Mouse (Mus musculus) intestine, postnatal 0 days (tissue): ENCODE measurements around the gene Plcl1. TPM values are rescaled to one million over a fixed set of nuclear protein-coding genes. Genes with fewer than 3 reads are reported as not detected.

ENCODE experiments used
- ATAC-seq: fragments of 200-750 bp; cut with Nextera tagmentation; 2 replicates; pipeline ENCODE4 v1.8.0; 2017; ENCODE audit warnings: mild to moderate bottlenecking, moderate TSS enrichment, moderate library complexity
- H3K27ac ChIP-seq: fragments of 300-500 bp; sonication (generic); 2 replicates; pipeline ENCODE4 v1.5.1; 2014; ENCODE audit warnings: mild to moderate bottlenecking, low read depth, low read length, moderate library complexity
- H3K27me3 ChIP-seq: fragments of 300-500 bp; sonication (generic); replicated peaks from 2 replicates; pipeline ENCODE4 v1.6.1; 2014; ENCODE audit warnings: low read length, mixed read lengths; ENCODE audit not compliant: control insufficient read depth, insufficient read depth
- H3K36me3 ChIP-seq: fragments of 300-500 bp; sonication (generic); 2 replicates; pipeline ENCODE4 v1.6.1; 2014; ENCODE audit warnings: mild to moderate bottlenecking, moderate library complexity; ENCODE audit not compliant: control insufficient read depth, insufficient read depth
- H3K4me1 ChIP-seq: fragments of 300-500 bp; sonication (generic); replicated peaks from 2 replicates; pipeline ENCODE4 v1.6.1; 2014; ENCODE audit warnings: antibody characterized with exemption, low read length, mixed read lengths; ENCODE audit not compliant: control insufficient read depth, insufficient read depth
- H3K4me2 ChIP-seq: fragments of 300-500 bp; sonication (generic); replicated peaks from 2 replicates; pipeline ENCODE4 v1.6.1; 2014; ENCODE audit warnings: low read depth, mild to moderate bottlenecking, moderate library complexity
- H3K4me3 ChIP-seq: fragments of 300-500 bp; sonication (generic); 2 replicates; pipeline ENCODE4 v1.5.1; 2014; ENCODE audit warnings: low read depth, low read length
- H3K9ac ChIP-seq: fragments of 300-500 bp; sonication (generic); 2 replicates; pipeline ENCODE4 v1.6.1; 2014; ENCODE audit warnings: mild to moderate bottlenecking, low read depth, low read length
- H3K9me3 ChIP-seq: fragments of 300-500 bp; sonication (generic); 2 replicates; pipeline ENCODE4 v1.6.1; 2016; ENCODE audit warnings: mixed run types; ENCODE audit not compliant: control insufficient read depth
- CTCF ChIP-seq: sonication (generic); IDR thresholded peaks from 2 replicates; pipeline ENCODE4 v1.5.1; 2016; ENCODE audit warnings: low read depth, mild to moderate bottlenecking, control low read depth, antibody characterized with exemption, moderate library complexity
- WGBS: fragments of 180-500 bp; shearing (Covaris S2); extraction: QIAGEN DNeasy Blood & Tissue Kit; methylation state at CpG from one replicate; pipeline ENCODE4 v1.1.7; 2014; 5-methylcytosine and 5-hydroxymethylcytosine counted together
- polyA plus RNA-seq: library from polyadenylated mRNA; unstranded; fragments of >200 nt; fragmentation: Nextera tagmentation; extraction: Ambion mirVana; gene quantifications from 2 replicates; pipeline ENCODE4 v1.2.1, GENCODE M21; 2015

Gene Plcl1
- polyA plus RNA-seq, 1 experiment from 2014 or later = 1.1 TPM

DNA sequence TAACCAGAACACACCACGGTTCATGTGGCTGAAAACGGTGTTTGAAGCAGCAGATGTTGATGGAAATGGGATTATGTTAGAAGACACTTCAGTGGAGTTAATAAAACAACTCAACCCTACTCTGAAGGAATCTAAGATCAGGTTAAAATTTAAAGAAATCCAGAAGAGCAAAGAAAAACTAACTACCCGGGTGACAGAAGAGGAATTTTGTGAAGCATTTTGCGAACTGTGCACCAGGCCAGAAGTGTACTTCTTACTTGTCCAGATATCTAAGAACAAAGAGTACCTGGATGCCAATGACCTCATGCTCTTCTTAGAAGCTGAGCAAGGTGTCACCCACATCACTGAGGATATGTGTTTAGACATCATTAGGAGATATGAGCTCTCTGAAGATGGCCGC is 290.5 kb downstream of the Plcl1 start:
- no peak overlapping the region for H3K9ac ChIP-seq
- H3K27me3 ChIP-seq = no peaks in the 10 kb centered on the region
- no peak for TF ChIP-seq CTCF
- H3K9me3 ChIP-seq = no peaks in the 10 kb centered on the region
- H3K27ac ChIP-seq = no peak overlapping the region
- no peak for ATAC-seq
- 91% methylated on average over 5 of the region's 5 CpGs for WGBS
- H3K36me3 ChIP-seq = no peaks in the 10 kb centered on the region; the same call in 1 of the 2 replicates
- H3K4me3 ChIP-seq = no peak overlapping the region
- H3K4me2 ChIP-seq = no peak overlapping the region
- no peaks in the 10 kb centered on the region for H3K4me1 ChIP-seq

DNA sequence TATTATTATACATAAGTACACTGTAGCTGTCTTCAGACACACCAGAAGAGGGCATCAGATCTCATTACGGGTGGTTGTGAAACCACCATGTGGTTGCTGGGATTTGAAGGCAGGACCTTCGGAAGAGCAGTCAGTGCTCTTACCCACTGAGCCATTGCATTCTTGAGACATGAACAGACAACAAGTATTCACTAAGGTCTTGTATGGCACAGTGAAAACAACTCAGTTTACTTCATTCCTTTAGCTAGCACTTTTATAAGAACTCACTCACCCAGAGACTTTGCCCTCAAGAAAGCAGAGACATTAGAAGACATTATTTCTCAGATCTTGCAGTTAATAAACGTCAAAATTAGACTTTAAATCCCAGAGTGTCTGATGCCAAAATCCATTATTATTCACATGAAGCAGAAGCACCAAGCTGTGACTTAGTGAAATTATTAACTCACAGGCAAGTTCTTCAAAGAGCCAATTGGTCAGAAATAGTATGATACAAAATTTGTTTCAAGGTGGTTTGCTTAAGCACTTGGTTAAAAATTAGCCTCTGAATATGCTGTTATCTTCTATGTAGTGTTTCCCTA is 293.8 kb downstream of the Plcl1 start:
- Histone ChIP-seq H3K9ac (no peak overlapping the region), H3K9me3 (no peaks in the 10 kb centered on the region), H3K27ac (no peak overlapping the region), H3K27me3 (no peaks in the 10 kb centered on the region; the same call in 1 of the 2 replicates), H3K4me1 (no peaks in the 10 kb centered on the region), H3K36me3 (no peaks in the 10 kb centered on the region; the same call in 1 of the 2 replicates), H3K4me3 (no peak overlapping the region), H3K4me2 (no peak overlapping the region)
- no peak for ATAC-seq
- TF ChIP-seq CTCF = no peak
- 77% methylated on average over 3 of the region's 3 CpGs for WGBS

DNA sequence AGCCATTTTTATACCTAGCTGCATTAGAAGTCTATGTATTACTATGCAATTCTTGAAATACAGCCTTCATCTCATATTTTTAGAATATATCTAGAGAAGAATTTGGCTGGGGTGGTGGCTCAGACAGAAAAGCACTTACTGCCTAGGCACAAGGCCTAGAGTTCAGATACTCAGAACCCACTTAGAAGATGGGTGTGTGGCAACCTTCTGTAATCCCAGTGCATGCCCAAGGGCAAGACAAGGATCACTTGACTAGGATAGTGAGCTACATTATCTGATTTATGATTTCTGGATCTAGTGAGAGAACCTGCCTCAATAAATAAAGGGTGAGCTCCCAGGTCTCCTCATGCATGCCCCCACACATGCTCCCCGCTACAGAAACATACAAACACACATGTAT is 294.3 kb downstream of the Plcl1 start:
- no peaks in the 10 kb centered on the region for H3K9me3 ChIP-seq
- TF ChIP-seq CTCF = no peak
- no peak overlapping the region for H3K9ac ChIP-seq
- 91% methylated on average over 1 of the region's 1 CpGs for WGBS
- no peak for ATAC-seq
- no peak overlapping the region for H3K4me2 ChIP-seq
- H3K27ac ChIP-seq = no peak overlapping the region
- H3K27me3 ChIP-seq = peaks cover 3% of the 10 kb centered on the region; the same call in 1 of the 2 replicates
- no peak overlapping the region for H3K4me3 ChIP-seq
- no peaks in the 10 kb centered on the region; the same call in 1 of the 2 replicates for H3K36me3 ChIP-seq
- no peaks in the 10 kb centered on the region for H3K4me1 ChIP-seq

DNA sequence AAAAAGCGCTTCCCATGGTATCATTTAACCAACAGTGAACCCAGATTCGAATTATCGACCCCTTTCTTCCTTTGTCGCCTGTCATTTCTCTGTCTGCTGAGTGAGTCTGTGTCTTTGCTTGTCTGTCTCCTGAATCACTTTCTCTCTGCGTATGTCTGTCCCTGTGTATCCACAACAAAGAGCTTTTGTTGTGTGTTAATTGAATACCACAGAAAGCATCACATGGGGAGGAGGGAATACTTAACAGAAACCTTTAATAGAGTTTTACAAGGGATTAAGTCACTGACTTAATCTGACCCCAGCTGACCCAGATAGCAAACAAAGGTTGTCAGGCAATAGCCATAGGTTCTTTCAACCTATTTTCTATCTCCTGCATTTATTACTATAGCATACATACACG is 295.0 kb downstream of the Plcl1 start:
- no peak overlapping the region for H3K4me2 ChIP-seq
- no peaks in the 10 kb centered on the region for H3K4me1 ChIP-seq
- peaks cover 6% of the 10 kb centered on the region; the same call in 1 of the 2 replicates for H3K27me3 ChIP-seq
- no peak overlapping the region for H3K4me3 ChIP-seq
- no peaks in the 10 kb centered on the region for H3K9me3 ChIP-seq
- TF ChIP-seq CTCF = no peak
- H3K9ac ChIP-seq = no peak overlapping the region
- WGBS = 72% methylated on average over 6 of the region's 6 CpGs
- no peaks in the 10 kb centered on the region; the same call in 1 of the 2 replicates for H3K36me3 ChIP-seq
- no peak for ATAC-seq
- H3K27ac ChIP-seq = no peak overlapping the region

DNA sequence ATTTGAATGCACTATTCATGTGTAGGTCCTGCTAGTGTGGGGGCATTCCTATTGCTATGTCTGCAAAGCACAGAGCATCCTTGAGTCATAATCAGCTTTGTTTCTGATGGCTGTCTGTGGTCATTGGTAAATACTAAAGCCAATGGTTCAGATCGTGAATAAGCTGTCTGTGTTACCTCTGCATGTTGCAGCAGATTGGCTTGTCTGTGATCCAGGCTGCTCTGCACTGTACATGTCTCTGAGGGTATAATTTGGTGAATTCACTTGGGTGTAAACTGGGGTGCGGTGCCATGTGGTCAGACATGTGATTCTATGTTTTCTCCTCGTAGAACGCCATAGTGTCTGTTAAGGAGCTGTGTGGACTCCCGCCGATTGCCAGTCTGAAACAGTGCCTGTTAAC is 295.9 kb downstream of the Plcl1 start:
- ATAC-seq = no peak
- Histone ChIP-seq H3K27me3 (peaks cover 6% of the 10 kb centered on the region), H3K9ac (no peak overlapping the region), H3K4me2 (no peak overlapping the region), H3K4me3 (no peak overlapping the region), H3K9me3 (no peaks in the 10 kb centered on the region), H3K4me1 (no peaks in the 10 kb centered on the region), H3K36me3 (no peaks in the 10 kb centered on the region), H3K27ac (no peak overlapping the region)
- TF ChIP-seq CTCF = no peak
- 88% methylated on average over 6 of the region's 6 CpGs for WGBS

DNA sequence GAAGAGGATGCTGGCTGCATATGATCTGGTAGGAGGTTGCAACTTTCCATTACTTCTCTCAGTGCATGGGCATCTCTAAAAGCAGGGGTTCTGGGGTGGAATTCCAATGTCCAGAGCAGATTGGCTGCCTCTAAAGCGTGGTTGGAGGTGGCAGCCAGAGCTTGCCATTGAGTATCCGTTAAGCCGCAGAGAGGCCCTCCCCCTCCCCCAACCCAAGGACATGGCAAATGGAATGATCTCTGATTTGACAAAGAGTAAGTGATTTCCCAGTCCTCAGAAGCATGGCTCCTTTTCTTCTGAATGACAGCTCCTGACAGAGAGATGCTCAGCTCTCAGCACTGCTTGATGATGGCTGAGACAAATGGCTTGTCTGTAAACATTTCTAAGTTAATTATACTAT is 296.4 kb downstream of the Plcl1 start:
- H3K27me3 ChIP-seq = peaks cover 6% of the 10 kb centered on the region
- H3K9ac ChIP-seq = no peak overlapping the region
- no peak overlapping the region for H3K27ac ChIP-seq
- H3K4me2 ChIP-seq = no peak overlapping the region
- no peaks in the 10 kb centered on the region for H3K4me1 ChIP-seq
- H3K36me3 ChIP-seq = no peaks in the 10 kb centered on the region
- no peak for TF ChIP-seq CTCF
- no peaks in the 10 kb centered on the region for H3K9me3 ChIP-seq
- 73% methylated on average over 3 of the region's 3 CpGs for WGBS
- no peak overlapping the region for H3K4me3 ChIP-seq
- ATAC-seq = no peak
